Mouse (Mus musculus) erythroblast, embryonic 14.5 days (primary cell): ENCODE measurements at regions not wholly inside any gene's neighbourhood (a gene's known extent, or its start where the extent isn't known, plus 50 kb on each side); places are given as distances from the start of the nearest gene placed in this dataset.

Experiments used
- GATA1 ChIP-seq: IDR thresholded peaks from 2 replicates; pipeline ENCODE4 v1.6.1; 2012; ENCODE audit warnings: low read length, inconsistent platforms, mixed read lengths
- TAL1 ChIP-seq: IDR thresholded peaks from 3 replicates; pipeline ENCODE4 v1.6.1; 2012; ENCODE audit warnings: low read length, inconsistent platforms, mixed read lengths

GRCm38 (mm10) chr16:29838981-29839661 lies 225.1 kb upstream of the Hes1 start:
- TF ChIP-seq TAL1: no peak
- no peak for TF ChIP-seq GATA1
